Mouse (Mus musculus) liver, postnatal 0 days (tissue): ENCODE results near the gene Fryl.

Experiments
- CTCF ChIP-seq: sonication (generic); IDR thresholded peaks from 2 replicates; pipeline ENCODE4 v1.5.1; 2016; ENCODE audit warnings: antibody characterized with exemption, low read depth
- EP300 ChIP-seq: IDR thresholded peaks from 2 replicates; pipeline ENCODE4 v1.6.1; 2016; ENCODE audit warnings: antibody characterized with exemption, low read depth, mild to moderate bottlenecking

DNA sequence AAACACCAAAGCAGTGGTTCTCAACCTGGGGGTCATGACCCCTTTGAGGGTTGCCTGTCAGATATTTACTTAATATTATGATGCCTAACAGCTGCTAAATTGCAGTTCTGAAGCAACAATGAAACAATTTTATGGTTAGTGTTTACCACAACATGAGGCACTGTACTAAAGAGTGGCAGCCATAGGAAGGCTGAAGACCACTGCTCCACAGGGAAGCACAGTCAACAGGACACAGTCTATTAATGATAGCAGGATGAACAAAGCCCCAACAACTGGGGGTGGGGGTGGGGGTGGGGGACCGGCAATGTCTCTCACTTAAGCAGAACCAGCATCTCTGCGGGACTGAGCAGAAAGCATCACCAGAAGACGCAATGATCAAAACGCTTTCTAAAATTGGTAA is 80.1 kb downstream of the Fryl start:
- TF ChIP-seq EP300, result no peak
- TF ChIP-seq CTCF, result no peak
